Mouse (Mus musculus): ENCODE results near the gene Clk2. TPM values are rescaled to one million over a fixed set of nuclear protein-coding genes. Genes with fewer than 3 reads are reported as not detected.
A peak's percentile ranks its signal among the peaks of the same experiment; 100 is the strongest.
"Not testable (repeated sequence)": the region's sequence is repeated elsewhere in the genome, so short reads cannot be mapped to it uniquely, and the experiment has no call there.

The Clk2 gene
- polyA plus RNA-seq, 1 experiment from 2014 or later, result 42.5 TPM

DNA sequence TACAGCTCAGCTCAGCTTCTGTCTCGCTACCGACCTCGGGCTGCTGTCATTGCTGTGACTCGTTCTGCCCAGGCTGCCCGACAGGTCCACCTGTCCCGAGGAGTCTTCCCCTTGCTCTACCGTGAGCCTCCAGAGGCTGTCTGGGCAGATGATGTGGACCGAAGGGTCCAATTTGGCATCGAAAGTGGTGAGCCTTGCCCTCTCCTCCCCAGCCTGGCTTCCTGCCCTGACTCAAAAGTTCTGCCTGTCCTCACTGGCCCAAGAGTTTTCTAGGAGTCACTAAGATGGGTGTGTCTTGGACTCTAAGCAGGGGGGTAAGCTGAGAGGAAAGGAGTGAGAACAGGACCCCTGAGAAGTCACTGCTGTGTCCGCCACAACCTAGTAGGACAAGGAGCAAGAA is 19.8 kb upstream of the Clk2 start:
- no peak overlapping the region for H3K4me3 ChIP-seq (replicated peaks)
- peaks cover 34% of the 10 kb centered on the region for H3K27me3 ChIP-seq
- H3K9me3 ChIP-seq, result no peaks in the 10 kb centered on the region
- H3K4me1 ChIP-seq, result peaks cover 16% of the 10 kb centered on the region
- 87% methylated on average over 10 of the region's 10 CpGs for WGBS
- no peak overlapping the region for H3K9ac ChIP-seq
- 0 out of 2 replicates have a peak, but pooled peaks cover 3% of the 10 kb centered on the region for H3K36me3 ChIP-seq (replicated peaks)
- no peak for ATAC-seq (ENCODE audit: low FRiP score)
- H3K27ac ChIP-seq, result no peak overlapping the region
- H3K4me2 ChIP-seq, result no peak overlapping the region

DNA sequence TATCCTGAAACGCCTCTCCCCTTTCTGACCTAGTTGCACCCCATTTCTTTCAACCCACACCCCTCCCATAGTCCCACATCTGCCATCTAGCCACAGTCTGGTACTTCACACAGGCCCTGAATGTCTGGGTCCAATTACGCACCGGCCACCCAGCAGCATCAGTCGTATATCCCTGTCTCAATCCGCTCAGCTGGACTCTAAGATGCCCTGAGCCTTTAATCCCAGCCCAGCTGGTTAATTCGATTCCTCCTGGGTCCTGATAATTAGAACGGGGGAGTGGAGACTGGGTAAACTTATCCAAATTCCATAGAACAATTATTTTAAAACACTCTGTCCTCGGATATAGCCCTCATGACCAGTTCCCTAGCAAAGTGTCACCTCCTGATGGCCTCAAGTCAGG is 19.0 kb upstream of the Clk2 start:
- H3K9me3 ChIP-seq, result no peaks in the 10 kb centered on the region
- no peak for ATAC-seq (ENCODE audit: low FRiP score)
- H3K4me1 ChIP-seq, result peaks cover 16% of the 10 kb centered on the region
- H3K4me2 ChIP-seq, result no peak overlapping the region
- no peak overlapping the region for H3K27ac ChIP-seq
- peaks cover 41% of the 10 kb centered on the region for H3K27me3 ChIP-seq
- H3K36me3 ChIP-seq (replicated peaks), result 0 out of 2 replicates have a peak, but pooled peaks cover 3% of the 10 kb centered on the region
- WGBS, result 21% methylated on average over 8 of the region's 8 CpGs
- H3K9ac ChIP-seq, result no peak overlapping the region; the same call in 1 of the 2 replicates
- no peak overlapping the region for H3K4me3 ChIP-seq (replicated peaks)

DNA sequence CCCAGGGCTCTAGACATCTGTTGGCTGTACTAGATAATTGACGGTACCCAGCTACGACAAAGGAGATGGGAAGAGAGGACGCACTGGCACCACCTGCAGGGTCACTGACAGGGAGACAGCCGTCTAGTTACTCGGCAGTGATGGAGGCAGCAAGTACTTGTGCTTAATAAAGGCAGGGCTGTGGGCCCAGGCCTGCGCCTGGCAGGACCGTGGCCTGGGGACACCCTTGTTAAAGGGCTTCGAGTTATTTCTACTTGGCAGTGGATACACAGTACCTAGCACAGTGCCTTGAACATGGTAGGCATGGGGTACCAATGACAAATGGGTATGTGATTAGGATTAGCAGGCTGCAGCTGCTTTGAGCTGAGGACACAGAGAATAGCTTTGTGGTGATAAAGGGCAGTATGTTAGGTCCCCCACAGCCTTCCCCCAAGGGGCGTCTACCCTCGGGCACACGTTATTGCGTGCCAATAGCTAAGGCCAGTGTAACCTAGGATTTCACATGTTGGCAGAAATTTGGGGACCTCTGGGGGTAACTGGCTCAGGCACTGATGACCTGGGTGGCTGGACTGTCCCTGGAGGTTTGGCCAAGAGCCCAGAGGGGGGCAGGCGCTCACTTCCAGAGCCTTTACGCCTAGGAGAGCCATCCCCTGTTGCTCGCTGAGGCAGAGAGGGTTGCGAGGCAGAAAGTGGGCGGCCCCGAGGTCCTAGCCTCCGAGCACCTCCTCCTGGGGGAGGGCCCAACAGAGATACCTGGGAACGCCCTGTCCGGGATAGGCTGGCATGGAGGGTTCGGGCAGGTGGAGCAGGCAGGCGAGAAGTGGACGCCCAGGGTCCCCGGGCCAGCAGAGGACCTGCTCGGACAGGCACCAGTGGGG is 17.3 kb upstream of the Clk2 start:
- Histone ChIP-seq H3K9ac (no peak overlapping the region), H3K4me1 (peaks cover 16% of the 10 kb centered on the region), H3K27me3 (peaks cover 47% of the 10 kb centered on the region), H3K36me3 (replicated peaks) (peaks cover 9% of the 10 kb centered on the region; the same call in 1 of the 2 replicates), H3K27ac (no peak overlapping the region), H3K4me2 (peak overlapping the region; percentile 21; the same call in 1 of the 2 replicates), H3K9me3 (no peaks in the 10 kb centered on the region), H3K4me3 (replicated peaks) (no peak overlapping the region)
- WGBS, result 24% methylated on average over 26 of the region's 26 CpGs
- ATAC-seq (ENCODE audit: low FRiP score), result no peak

DNA sequence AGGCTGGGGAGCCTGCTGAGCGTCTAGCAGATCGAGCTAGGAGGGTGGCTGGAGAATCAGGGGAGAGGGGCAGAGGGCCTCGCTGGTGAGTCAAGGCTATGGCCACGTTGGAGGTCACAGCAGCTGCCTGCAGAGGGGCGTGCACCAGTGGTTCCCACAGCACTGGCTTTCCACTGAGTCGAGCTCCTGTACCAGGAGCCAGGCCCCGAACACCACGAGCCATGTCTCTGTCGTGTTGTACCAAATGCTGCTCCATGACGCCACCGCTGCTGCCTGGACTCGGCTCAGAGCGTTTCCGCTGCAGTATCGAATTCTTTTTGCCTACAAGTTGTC is 16.6 kb upstream of the Clk2 start:
- Histone ChIP-seq H3K9ac (no peak overlapping the region), H3K4me2 (peak overlapping the region; percentile 21; the same call in 1 of the 2 replicates), H3K27me3 (peaks cover 47% of the 10 kb centered on the region), H3K36me3 (replicated peaks) (peaks cover 9% of the 10 kb centered on the region; the same call in 1 of the 2 replicates), H3K9me3 (no peaks in the 10 kb centered on the region), H3K4me1 (peaks cover 16% of the 10 kb centered on the region), H3K27ac (no peak overlapping the region), H3K4me3 (replicated peaks) (no peak overlapping the region)
- ATAC-seq (ENCODE audit: low FRiP score), result no peak
- WGBS, result 11% methylated on average over 15 of the region's 15 CpGs

DNA sequence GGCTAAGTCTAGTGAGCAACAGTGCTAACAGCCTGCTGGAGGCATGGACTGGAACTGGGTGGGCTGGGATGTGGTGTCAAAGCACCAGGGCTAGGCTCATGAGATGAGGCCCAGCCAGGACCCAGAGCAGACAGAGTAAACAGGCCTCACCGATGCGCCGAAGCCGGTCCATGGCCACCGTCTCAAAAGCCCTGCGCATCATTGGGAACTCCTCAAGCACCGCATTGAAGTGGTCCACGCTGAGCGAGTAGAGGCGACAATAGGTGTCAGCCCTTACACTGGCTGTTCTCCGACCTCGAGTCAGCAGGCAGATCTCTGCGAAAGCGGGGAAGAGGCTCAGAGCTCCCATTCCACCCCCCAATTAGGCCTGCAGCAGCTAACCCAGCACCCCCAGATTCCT is 16.0 kb upstream of the Clk2 start:
- Histone ChIP-seq H3K4me3 (replicated peaks) (no peak overlapping the region), H3K9me3 (no peaks in the 10 kb centered on the region), H3K27me3 (peaks cover 47% of the 10 kb centered on the region), H3K36me3 (replicated peaks) (peaks cover 9% of the 10 kb centered on the region; the same call in 1 of the 2 replicates), H3K4me2 (no peak overlapping the region), H3K27ac (no peak overlapping the region; the same call in 1 of the 2 replicates), H3K4me1 (peaks cover 16% of the 10 kb centered on the region), H3K9ac (no peak overlapping the region)
- no peak for ATAC-seq (ENCODE audit: low FRiP score)
- 66% methylated on average over 14 of the region's 14 CpGs for WGBS

DNA sequence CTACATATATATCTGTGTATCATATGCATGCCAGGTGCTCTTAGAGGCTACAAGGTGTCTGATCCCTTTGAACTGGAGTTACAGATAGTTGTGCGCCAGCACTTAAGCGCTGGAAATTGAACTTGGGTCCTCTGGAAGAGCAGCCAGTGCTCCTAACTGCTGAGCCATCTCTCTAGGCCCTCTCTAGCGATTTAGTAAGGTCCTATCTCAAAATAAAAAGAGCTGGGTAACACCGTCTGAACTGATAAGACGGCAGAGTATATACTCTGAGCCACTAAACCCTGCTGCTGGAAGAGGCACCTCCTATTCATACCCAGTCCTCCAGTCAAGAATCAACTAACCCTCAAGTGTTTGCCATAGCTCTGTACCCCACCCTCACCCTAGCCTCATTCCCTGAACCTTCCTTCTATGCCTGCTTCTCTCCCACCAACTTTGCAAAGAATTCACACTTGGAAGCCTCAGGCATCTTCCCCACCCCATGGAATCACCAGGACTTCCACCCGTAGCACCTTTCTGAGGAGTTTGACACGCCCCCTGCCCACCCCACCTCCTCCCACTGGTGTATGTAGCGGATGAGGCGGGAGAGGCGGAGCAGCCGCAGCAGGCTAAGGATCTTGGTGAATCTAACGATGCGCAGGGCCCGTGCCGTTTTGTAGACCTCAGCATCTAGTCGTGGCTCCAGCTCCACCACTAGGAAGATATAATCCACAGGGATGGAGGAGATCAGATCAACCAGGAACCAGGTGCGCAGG is 12.3 kb upstream of the Clk2 start:
- 68% methylated on average over 17 of the region's 17 CpGs for WGBS
- ATAC-seq (ENCODE audit: low FRiP score), result no peak
- H3K27me3 ChIP-seq, result peaks cover 38% of the 10 kb centered on the region

DNA sequence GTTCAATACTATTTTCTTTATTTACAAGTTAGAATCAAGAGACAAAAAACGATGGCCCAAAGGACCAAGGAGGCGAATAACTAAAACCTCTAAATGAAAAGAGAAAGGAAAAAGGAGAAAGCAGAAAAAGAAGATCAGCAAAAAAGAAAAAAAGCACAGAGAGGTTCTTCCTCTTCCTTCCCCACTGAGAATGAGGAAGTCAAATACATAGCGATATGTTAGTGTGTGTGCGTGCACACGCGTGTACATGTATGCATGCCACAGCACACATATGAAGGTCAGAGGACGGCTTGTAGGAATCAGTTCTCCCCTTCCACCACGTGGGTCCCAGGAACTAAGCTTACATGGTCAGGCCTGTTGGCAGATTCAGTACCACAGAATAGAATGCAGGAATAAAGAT is 7.6 kb upstream of the Clk2 start:
- no peak overlapping the region for H3K27ac ChIP-seq
- no peak overlapping the region for H3K4me2 ChIP-seq
- no peak for ATAC-seq (ENCODE audit: low FRiP score)
- no peak overlapping the region for H3K4me3 ChIP-seq (replicated peaks)
- no peak overlapping the region for H3K9ac ChIP-seq
- H3K27me3 ChIP-seq, result peaks cover 6% of the 10 kb centered on the region; the same call in 1 of the 2 replicates
- H3K9me3 ChIP-seq, result no peaks in the 10 kb centered on the region
- WGBS, result 88% methylated on average over 8 of the region's 8 CpGs
- peaks cover 23% of the 10 kb centered on the region for H3K4me1 ChIP-seq
- H3K36me3 ChIP-seq (replicated peaks), result no peaks in the 10 kb centered on the region

More for the DNA sequence above, 12.3 kb upstream of the Clk2 start:
- no peak overlapping the region for H3K27ac ChIP-seq
- peaks cover 9% of the 10 kb centered on the region; the same call in 1 of the 2 replicates for H3K36me3 ChIP-seq (replicated peaks)
- no peaks in the 10 kb centered on the region for H3K9me3 ChIP-seq
- peaks cover 10% of the 10 kb centered on the region for H3K4me1 ChIP-seq
- H3K4me2 ChIP-seq, result no peak overlapping the region
- H3K4me3 ChIP-seq (replicated peaks), result no peak overlapping the region
- no peak overlapping the region for H3K9ac ChIP-seq

DNA sequence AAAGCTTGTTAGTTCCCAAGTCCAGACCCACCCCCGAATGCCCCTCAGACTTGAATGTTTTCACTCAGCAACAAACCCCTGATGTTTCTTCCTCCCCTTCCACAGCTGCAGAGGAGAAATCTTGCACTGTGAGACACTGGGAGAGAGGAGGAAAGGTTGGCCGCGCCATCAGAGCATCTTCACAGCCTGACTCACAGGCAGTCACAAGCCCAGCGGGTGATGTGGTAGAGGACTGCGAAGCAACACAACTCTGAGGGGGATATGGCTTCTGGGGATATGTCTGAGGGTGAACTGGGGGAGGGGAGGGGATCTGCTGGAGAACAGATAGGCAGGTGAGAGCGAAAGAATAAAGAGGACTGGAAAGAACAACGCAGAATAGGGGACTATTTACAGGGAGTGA is 5.9 kb upstream of the Clk2 start:
- WGBS, result 24% methylated on average over 7 of the region's 7 CpGs
- H3K27me3 ChIP-seq, result peaks cover 6% of the 10 kb centered on the region; the same call in 1 of the 2 replicates
- H3K27ac ChIP-seq, result 0 out of 2 replicates have a peak overlapping the region, but pooled peaks have one; percentile 2
- H3K9me3 ChIP-seq, result no peaks in the 10 kb centered on the region
- H3K4me1 ChIP-seq, result peaks cover 24% of the 10 kb centered on the region
- ATAC-seq (ENCODE audit: low FRiP score), result no peak
- peak overlapping the region; percentile 73 for H3K4me3 ChIP-seq (replicated peaks)
- H3K4me2 ChIP-seq, result peak overlapping the region; percentile 90
- no peaks in the 10 kb centered on the region for H3K36me3 ChIP-seq (replicated peaks)
- peak overlapping the region; percentile 68; the same call in 1 of the 2 replicates for H3K9ac ChIP-seq

DNA sequence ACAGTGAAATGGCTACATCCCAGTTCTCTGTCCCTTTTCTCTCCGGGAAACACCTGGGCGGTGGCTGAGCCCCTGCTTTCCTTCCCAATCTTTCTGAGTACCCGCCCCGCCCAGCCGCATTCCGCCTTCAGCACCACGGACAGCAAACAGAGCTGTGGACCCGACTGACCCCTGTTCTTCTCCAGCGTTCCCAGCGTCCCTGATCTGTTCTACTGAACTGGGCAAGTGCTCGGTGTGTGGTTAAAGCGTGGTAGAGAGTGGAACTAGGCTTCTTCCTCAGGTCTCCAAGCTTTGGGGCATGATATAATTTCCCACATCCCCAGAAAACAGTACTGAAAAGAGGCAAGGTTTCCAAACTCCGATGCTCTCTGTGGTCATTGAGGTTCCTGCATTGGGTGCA is 5.4 kb upstream of the Clk2 start:
- no peaks in the 10 kb centered on the region for H3K36me3 ChIP-seq (replicated peaks)
- peak overlapping the region; percentile 68 for H3K9ac ChIP-seq
- peak overlapping the region; percentile 90 for H3K4me2 ChIP-seq
- H3K27me3 ChIP-seq, result peaks cover 6% of the 10 kb centered on the region; the same call in 1 of the 2 replicates
- no peaks in the 10 kb centered on the region for H3K9me3 ChIP-seq
- no peak for ATAC-seq (ENCODE audit: low FRiP score)
- WGBS, result 1% methylated on average over 13 of the region's 13 CpGs
- H3K27ac ChIP-seq, result no peak overlapping the region
- peaks cover 29% of the 10 kb centered on the region for H3K4me1 ChIP-seq
- peak overlapping the region; percentile 73 for H3K4me3 ChIP-seq (replicated peaks)

DNA sequence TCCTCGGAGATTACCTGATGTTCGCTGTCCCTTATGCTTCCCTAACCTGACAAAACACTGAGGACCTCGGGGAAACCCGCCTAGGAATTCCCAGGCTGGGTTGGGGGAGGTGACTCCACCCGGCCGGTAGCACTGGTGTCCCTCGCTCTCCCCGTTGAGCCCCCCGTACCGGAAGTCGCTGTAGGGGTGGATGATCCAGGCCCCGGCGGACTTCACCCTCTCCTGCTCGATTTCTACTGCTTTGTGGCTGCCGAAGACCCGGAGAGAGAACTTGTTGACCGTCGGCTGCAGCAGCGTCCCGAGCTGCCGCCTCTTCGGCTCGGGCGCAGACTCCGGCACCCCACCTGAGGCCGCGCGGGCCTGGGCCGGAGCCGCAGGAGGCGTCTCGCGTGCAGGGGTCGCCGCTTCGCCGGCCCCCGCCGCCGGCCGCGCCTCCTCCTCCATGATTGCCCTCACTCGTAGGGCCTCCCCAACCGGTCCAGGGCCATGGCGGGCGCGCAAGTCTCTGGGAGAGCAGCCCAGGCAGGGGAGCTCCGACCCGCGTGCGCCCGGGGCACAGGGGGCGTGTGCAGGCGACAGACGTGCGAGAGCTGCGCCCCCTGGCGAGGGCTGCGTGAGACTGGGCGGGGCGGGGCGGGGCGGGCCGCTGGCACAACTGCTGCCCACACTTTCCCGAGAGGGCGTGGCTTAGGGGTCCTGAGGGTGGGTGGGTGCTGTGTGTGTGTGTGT is 4.8 kb upstream of the Clk2 start, which contains the start of gene Hcn3:
Gene Hcn3 (minus strand): TSS at position 581 of the 729 bp plus-strand sequence.
- ATAC-seq (ENCODE audit: low FRiP score), result peak; percentile 78
- peaks cover 6% of the 10 kb centered on the region; the same call in 1 of the 2 replicates for H3K27me3 ChIP-seq
- no peaks in the 10 kb centered on the region for H3K9me3 ChIP-seq
- peak within 1 kb of the TSS; percentile 90 for H3K4me2 ChIP-seq
- peaks cover 30% of the 10 kb centered on the region for H3K4me1 ChIP-seq
- peak within 1 kb of the TSS; percentile 73 for H3K4me3 ChIP-seq (replicated peaks)
- under 1% methylated on average over 63 of the region's 66 CpGs for WGBS
- 0 out of 2 replicates have a peak within 1 kb of the TSS, but pooled peaks have one; percentile 27 for H3K27ac ChIP-seq
- peak within 1 kb of the TSS; percentile 68 for H3K9ac ChIP-seq
- H3K36me3 ChIP-seq (replicated peaks), result no peaks in the 10 kb centered on the region

DNA sequence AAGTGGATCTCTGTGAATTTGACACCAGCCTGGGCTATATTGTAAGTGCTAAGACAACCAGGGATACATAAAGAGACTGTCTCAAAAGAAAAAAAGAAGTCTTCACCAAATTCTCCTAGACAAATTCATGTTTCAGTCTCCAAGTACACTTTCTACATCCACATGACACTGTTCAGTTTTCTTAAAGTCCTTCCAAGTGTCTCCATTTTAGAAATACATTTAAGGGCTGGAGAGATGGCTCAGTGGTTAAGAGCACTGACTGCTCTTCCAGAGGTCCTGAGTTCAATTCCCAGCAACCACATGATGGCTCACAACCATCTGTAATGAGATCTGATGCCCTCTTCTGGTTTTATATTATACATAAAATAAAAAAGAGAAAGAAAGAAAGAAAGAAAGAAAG is 3.4 kb upstream of the Clk2 start:
- not testable (repeated sequence) for H3K4me3 ChIP-seq (replicated peaks); H3K9me3 ChIP-seq; H3K4me2 ChIP-seq; H3K27ac ChIP-seq; H3K9ac ChIP-seq; ATAC-seq (ENCODE audit: low FRiP score); H3K27me3 ChIP-seq; H3K36me3 ChIP-seq (replicated peaks)
- H3K4me1 ChIP-seq, result peaks cover 42% of the 10 kb centered on the region

DNA sequence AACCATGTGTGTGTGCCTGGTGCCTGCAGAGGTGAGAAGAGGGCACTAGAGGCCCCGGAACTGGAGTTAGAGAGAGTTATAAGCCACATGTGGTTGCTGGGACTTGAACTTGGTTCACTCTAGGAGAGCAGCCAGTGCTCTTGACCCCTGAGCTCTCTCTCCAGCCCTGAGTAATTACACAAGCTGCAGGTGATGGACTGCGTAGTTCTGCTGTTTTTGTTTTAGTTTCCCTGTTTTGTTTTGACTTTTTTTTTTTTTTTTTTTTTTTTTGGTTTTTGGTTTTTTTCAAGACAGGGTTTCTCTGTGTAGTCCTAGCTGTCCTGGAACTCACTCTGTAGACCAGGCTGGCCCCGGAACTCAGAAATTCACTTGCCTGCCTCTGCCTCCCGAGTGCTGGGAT is 2.8 kb upstream of the Clk2 start:
- Histone ChIP-seq H3K9ac (no peak overlapping the region), H3K36me3 (replicated peaks) (peaks cover 4% of the 10 kb centered on the region), H3K4me1 (peaks cover 47% of the 10 kb centered on the region), H3K27me3 (peaks cover 6% of the 10 kb centered on the region; the same call in 1 of the 2 replicates), H3K9me3 (no peaks in the 10 kb centered on the region), H3K4me3 (replicated peaks) (no peak overlapping the region), H3K27ac (no peak overlapping the region), H3K4me2 (no peak overlapping the region)
- no peak for ATAC-seq (ENCODE audit: low FRiP score)
- 86% methylated on average over 4 of the region's 4 CpGs for WGBS
